Mouse (Mus musculus): ENCODE data around the gene Tert.
A peak's percentile ranks its signal among the peaks of the same experiment; 100 is the strongest.

The Tert gene

GRCm38 (mm10) chr13:73660163-73660695 is 33.5 kb downstream of the Tert start:
- no peak for ATAC-seq (ENCODE audit: insufficient number of reproducible peaks, low FRiP score, low TSS enrichment)

GRCm38 (mm10) chr13:73675161-73675560 is 48.5 kb downstream of the Tert start:
- no peak for ATAC-seq (ENCODE audit: insufficient number of reproducible peaks, low FRiP score, low TSS enrichment)

GRCm38 (mm10) chr13:73677853-73678252 is 51.1 kb downstream of the Tert start, which contains the start of gene Slc6a18:
TSS of gene Slc6a18 (minus strand) at chr13:73678023.
- no peak for ATAC-seq (ENCODE audit: insufficient number of reproducible peaks, low FRiP score, low TSS enrichment)

- ATAC-seq (ENCODE audit: insufficient number of reproducible peaks, low FRiP score, low TSS enrichment), result no peak
Measured at GRCm38 (mm10) chr13:73679311-73679710, 52.6 kb downstream of the Tert start.

GRCm38 (mm10) chr13:73680394-73680793 is 53.7 kb downstream of the Tert start:
- ATAC-seq (ENCODE audit: insufficient number of reproducible peaks, low FRiP score, low TSS enrichment), result no peak

GRCm38 (mm10) chr13:73682226-73682625 is 55.5 kb downstream of the Tert start:
- ATAC-seq (ENCODE audit: insufficient number of reproducible peaks, low FRiP score, low TSS enrichment), result no peak

- no peak for ATAC-seq (ENCODE audit: insufficient number of reproducible peaks, low FRiP score, low TSS enrichment)
Measured at GRCm38 (mm10) chr13:73683682-73684081, 57.0 kb downstream of the Tert start.

GRCm38 (mm10) chr13:73684412-73684811 is 57.7 kb downstream of the Tert start:
- no peak for ATAC-seq (ENCODE audit: insufficient number of reproducible peaks, low FRiP score, low TSS enrichment)

- ATAC-seq (ENCODE audit: insufficient number of reproducible peaks, low FRiP score, low TSS enrichment), result no peak
Measured at GRCm38 (mm10) chr13:73685502-73685901, 58.8 kb downstream of the Tert start.

- ATAC-seq (ENCODE audit: insufficient number of reproducible peaks, low FRiP score, low TSS enrichment), result no peak
Measured at GRCm38 (mm10) chr13:73687601-73688000, 60.9 kb downstream of the Tert start.

- no peak for ATAC-seq (ENCODE audit: insufficient number of reproducible peaks, low FRiP score, low TSS enrichment)
Measured at GRCm38 (mm10) chr13:73688934-73689333, 62.2 kb downstream of the Tert start.

GRCm38 (mm10) chr13:73692249-73692868 is 65.6 kb downstream of the Tert start:
- ATAC-seq (ENCODE audit: insufficient number of reproducible peaks, low FRiP score, low TSS enrichment), result peak; percentile 41

GRCm38 (mm10) chr13:73693333-73693732 is 66.6 kb downstream of the Tert start:
- ATAC-seq (ENCODE audit: insufficient number of reproducible peaks, low FRiP score, low TSS enrichment), result no peak

- ATAC-seq (ENCODE audit: insufficient number of reproducible peaks, low FRiP score, low TSS enrichment), result no peak
Measured at GRCm38 (mm10) chr13:73694972-73695371, 68.3 kb downstream of the Tert start.

GRCm38 (mm10) chr13:73696529-73696928 is 69.8 kb downstream of the Tert start:
- ATAC-seq (ENCODE audit: insufficient number of reproducible peaks, low FRiP score, low TSS enrichment), result no peak
